Mouse (Mus musculus) induced T-regulatory cell, adult 2 months (primary cell): ENCODE measurements at regions not wholly inside any gene's neighbourhood (a gene's known extent, or its start where the extent isn't known, plus 50 kb on each side); places are given as distances from the start of the nearest gene placed in this dataset.

Source experiments
- DNase-seq: peaks from one replicate; pipeline ENCODE4 v3.0.0-alpha.2; 2012; ENCODE audit warnings: low read depth

DNA sequence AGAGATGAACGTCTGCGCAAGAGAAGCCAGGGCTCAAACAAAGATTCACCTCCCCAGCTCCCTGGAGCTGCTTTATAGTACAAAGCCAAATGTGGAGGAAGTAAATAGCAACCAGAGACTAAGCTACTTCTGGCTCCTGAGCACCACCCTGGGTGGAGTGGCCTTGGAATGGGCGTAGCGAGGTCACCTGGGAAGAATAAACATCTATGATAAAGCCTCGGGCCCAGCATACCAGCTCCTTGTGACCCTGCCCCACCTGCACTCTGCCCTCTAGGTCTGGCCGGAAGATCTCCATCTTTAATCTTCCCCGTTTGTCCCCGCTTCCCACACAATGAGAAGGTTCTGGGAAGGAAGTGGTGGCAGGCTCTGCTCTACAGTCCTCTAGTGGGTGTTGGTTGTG lies 61.0 kb upstream of the Ptpn3 start:
- DNase-seq, result no peak

- DNase-seq, result peak; percentile 69
Measured at GRCm38 (mm10) chr4:57369736-57370373, 64.2 kb upstream of the Palm2 start.

DNA sequence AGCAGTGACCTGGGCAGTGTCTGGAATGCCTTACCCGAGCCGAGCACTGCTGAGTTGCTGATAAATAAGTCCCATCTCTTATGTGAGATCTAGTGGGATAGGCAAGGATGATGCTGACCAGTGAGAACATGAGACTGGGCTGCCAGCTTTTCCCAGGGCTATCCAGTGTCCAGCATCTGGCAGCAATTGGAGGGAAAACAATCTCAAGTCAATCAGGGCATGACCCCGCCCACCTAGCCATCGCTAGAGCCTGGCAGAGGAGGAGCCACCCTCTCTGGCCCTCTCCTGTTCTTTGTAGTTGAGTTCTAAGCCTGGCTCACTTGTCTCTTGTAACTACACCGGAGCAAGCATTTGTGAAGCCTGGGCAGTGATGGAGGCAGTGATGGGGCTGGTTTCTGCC lies 56.2 kb upstream of the Palm2 start:
- no peak for DNase-seq

DNA sequence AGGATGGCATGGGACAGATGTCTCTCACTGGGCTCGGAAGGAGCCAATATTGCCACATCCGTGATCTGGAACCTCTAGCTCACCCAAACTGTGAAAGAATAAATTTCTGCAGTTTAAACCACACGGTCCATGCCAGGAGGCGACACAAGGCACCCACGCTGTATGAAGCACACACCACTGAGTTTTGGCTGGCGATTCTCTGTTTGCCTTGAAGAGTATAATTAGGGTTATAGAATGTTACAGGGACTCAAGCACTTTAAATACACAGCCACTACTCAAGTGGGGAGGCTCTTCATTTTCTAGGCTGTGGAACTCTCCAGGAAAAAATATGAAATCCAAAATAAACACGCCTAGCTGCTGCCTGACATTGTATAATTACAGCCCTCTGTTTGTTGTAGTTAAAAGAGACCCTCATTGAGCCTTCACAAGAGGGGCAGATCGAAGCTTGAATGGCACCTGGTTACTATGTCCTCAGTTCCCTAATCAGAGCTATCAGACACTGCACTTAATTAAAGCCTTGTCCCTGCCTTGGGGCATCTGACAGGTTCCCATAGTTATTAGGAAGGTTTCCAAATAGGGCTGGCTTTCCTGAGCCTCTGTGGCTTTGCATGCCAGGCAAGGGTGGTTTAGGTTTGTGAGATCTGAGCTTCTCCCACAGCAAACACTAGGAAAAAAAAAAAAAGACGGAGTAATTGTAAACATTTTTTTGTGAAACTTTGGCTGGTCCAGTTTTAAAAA lies 53.8 kb upstream of the Palm2 start:
- DNase-seq, result no peak

GRCm38 (mm10) chr4:57381306-57381705 lies 52.7 kb upstream of the Palm2 start:
- DNase-seq, result no peak
